Mouse (Mus musculus) regulatory T cell (primary cell): ENCODE results near the gene Vegfb.

Experiments
- in situ Hi-C: fragments of 300-600 bp; cut with MboI, MseI; formaldehyde crosslinking; loops from one replicate; pipeline ENCODE4 v1.15.1; 2025; ENCODE audit warnings: high pct_unique_total_duplicates

Gene Vegfb

DNA sequence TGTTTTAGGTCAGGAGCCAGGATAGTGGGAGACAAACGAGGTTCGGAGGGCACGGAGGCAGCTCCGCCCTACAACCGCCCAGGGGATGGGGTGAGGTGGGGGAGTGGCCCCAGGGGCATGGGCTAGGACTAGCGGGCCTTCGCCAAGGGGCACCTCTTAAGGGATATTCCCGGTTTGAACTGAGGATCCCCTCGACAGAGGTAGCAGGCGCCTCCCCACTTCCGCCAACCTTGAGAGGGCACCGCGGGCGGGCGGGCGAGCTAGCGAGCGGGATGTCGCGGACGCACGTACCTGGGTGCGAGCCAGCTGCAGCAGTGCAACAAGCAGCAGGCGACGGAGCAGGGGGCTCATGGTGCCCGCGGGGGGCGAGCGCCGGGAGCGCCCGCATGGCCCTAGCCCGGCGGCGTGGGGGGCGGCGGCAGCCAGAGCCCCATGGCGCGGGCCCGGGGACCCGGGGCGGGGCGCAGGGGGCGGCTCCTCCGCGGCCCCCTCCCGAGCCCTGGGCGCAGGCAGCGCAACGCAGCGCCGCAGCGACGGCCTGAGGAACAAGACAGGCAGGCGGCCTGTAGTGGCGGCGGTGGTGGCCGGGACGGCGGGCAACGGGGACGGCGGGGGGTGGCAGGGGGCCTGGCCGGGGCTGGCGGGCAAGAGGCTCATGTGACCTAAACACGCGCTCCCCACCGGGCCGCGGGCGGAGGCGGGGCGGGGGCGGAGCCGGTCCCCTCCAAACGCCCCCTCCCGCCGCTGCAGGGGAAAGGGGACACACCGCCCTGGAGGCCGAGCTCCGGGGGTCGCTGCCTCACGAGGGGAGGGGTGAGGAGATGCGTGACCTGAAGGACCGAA lies at the start of gene Vegfb:
Vegfb (minus strand) TSS at position 591 of the 843 bp plus-strand sequence.
- in situ Hi-C loops: no loop called here

GRCm38 (mm10) chr19:7034006-7034405 lies 46.6 kb upstream of the Vegfb start:
- in situ Hi-C loops: loop anchor here (25.0 kb wide), 1 partner anchor 1753 kb away; the partner anchor contains the start of genes Polr2g and Taf6l

DNA sequence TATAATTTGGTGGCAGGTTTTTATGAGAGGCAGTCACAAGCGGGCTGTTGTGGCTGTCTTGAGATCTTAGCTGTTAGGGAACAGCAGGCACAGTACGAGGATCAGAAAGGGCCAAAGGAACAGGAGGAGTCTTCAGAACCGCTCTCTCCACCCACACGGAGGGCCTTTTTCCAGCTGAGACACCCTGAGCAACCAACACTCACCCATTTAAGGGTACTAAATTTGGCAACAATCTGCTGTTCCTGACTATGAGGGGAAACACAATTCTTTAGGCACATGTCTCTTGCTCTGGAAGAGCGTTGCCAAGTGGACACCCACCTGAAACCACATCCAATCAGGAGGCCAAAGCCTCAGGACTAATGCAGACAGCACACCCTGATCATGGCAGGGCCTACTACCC lies 42.1 kb upstream of the Vegfb start:
- in situ Hi-C loops: loop anchor here (10.0 to 25.0 kb wide), 2 partner anchors 1758 to 1875 kb away; partner anchors contain the start of genes Polr2g and Taf6l

GRCm38 (mm10) chr19:7020224-7020641 lies 32.8 kb upstream of the Vegfb start:
- in situ Hi-C loops: loop anchor here (5.0 to 10.0 kb wide), 2 partner anchors 148 to 1885 kb away; no protein-coding TSS in a partner anchor

- in situ Hi-C loops: loop anchor here (5.0 kb wide), 1 partner anchor 82 kb away; no protein-coding TSS in a partner anchor
These were observed 31.7 kb upstream of the Vegfb start, which contains the start of gene Fermt3 for GRCm38 (mm10) chr19:7019191-7019590. TSS of gene Fermt3 (minus strand) at chr19:7019469.

DNA sequence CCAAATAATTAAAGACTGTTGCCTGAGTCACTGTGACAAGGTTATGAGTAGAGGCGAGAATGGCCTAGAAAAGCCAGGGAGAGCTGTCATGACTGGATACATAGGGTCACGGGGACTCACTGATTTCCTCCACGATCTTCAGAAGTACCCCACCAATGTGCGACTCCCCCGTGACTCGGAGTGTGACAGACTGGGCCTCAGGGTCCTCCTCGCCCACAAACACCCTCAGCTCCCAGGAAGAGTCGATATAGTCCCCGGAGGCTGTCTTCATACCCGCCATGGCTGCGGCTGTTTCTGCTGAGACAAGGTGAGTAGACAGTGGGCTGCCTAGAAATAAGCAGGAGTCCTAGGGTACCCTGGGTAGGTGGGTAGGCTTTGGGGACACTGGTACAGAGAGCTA lies 31.1 kb upstream of the Vegfb start:
- in situ Hi-C loops: loop anchor here (5.0 kb wide), 1 partner anchor 81 kb away; no protein-coding TSS in a partner anchor

GRCm38 (mm10) chr19:7017541-7018457 lies 30.3 kb upstream of the Vegfb start:
- in situ Hi-C loops: loop anchor here (5.0 kb wide), 1 partner anchor 80 kb away; no protein-coding TSS in a partner anchor

DNA sequence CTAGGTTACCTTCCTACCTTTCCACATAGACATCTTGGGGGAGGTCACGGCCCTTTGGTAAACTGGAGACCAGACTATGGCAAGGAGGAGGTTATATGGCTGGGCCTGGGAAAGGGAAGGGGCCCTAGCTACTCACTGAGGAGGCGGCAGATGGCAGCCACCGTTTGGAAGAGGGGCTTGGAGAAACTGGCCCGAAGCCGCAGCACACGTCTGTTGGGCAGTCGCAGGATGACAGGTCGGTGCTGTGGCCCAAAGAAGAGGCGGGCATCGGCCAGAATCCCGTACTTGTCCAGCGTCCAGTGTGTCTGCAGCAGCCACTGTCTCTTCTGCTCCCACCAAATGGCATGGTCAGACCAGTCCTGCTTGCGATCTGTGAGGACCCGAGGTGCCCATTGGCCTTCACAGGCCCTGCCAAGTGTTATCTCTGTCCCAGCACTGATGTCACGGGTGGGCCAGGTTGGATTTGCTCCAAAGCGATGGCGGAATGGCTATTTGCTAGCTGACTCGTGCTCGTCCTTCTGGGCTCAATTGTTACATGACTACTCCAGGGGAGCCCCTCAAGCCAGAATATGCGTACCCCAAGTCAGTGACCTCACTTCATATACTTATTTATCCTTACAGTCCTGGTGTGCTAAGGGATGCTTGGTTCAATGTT lies 27.2 kb upstream of the Vegfb start:
- in situ Hi-C loops: loop anchor here (5.0 kb wide), 1 partner anchor 77 kb away; no protein-coding TSS in a partner anchor

DNA sequence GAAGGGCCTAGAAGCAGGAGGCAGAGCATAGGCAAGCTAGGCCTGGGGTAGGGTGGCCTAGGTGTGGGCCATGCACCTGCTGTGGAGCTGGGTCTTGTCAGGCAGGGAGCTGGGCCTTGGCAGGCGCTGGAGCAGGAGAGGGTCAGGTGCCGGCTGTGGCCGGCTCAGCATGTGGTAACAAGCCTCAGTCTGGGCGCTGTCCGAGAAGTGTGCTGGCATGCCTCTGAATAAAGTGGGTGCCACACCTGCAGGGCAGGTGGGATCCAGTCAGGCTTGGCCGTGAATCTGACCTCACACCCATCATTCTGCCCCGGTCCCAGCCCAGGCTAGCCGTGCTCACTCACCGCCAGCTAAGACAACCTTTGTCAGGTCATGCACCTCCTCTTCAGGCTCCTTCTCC lies 26.5 kb upstream of the Vegfb start:
- in situ Hi-C loops: no loop called here

DNA sequence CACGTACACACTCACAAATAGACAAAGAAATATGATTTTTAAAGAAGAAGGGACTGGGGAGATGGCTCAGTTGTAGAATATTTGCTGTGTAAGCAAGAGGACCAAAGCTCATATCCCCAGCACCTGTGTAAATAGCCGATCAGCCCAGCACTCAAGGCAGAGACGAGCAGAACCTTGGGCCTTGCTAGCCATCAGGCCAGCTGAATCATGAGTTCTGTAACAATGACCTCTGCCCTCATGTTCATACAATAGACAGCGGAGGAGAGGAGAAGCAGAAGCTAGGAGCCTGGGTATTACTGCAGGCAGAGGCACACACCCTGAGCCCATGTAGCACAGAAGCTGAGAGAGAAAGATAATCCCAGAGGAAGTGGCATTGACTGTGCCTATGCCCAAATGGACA lies 25.0 kb upstream of the Vegfb start:
- in situ Hi-C loops: no loop called here

- in situ Hi-C loops: no loop called here
These were observed 19.6 kb upstream of the Vegfb start for GRCm38 (mm10) chr19:7006892-7007593.

DNA sequence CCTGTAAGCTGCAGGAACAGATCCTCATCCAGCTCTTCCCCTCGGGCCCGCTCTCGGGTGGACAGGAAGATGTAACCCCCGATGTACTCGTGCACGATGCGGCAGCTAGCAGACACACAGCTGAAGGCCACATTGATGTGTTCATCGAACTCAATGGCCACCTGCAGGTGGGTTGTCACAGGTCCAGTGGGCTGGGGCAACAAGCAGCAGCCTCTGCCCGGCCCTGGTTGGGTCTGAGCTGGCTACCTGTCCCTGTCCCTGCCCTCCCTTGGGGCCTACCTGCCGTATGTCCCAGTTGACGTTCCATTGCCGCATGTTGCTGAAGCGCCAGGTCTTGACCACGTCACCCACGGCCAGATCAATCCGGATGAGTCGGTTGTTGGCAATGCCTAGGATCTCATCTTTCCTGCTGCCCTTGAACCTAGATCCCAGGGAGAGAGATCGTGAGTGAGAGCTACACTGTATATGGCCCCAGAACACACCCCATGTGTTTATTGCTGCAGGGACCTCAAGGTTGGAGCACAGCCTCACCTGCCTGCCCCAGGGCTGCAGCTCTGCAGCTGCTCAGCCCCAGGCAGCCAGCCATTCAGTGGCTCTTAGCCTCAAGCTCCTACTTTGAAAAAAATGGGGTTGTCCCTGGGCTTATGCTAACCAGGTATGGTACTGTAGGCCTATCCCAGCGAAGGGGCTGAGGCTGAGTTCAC lies 12.1 kb upstream of the Vegfb start:
- in situ Hi-C loops: no loop called here

DNA sequence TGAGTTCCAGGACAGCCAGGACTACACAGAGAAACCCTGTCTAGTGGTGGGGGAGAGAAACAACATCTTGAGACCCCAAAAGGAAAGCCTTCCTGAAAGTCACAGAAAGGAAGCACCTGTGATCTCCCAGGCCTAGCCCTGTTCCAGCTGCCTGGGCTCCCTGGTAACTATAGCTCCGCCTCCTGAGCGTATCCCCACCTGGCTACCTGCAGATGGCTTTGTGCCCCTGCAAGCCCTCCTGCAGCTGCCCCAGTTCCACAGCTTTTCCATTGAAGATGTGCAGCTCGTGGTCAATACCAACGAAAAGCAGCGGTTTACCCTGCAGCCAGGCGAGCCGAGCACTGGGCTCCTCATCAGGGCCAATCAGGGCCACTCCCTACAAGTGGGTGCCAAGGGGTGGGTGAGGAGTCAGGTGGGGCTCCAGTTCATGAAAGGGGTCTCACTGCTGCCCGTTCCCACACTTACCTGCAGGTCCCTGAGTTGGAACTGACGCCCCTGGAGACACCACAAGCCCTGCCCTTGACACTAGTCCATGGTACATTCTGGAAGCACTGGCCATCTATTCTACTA lies 10.4 kb upstream of the Vegfb start:
- in situ Hi-C loops: no loop called here

DNA sequence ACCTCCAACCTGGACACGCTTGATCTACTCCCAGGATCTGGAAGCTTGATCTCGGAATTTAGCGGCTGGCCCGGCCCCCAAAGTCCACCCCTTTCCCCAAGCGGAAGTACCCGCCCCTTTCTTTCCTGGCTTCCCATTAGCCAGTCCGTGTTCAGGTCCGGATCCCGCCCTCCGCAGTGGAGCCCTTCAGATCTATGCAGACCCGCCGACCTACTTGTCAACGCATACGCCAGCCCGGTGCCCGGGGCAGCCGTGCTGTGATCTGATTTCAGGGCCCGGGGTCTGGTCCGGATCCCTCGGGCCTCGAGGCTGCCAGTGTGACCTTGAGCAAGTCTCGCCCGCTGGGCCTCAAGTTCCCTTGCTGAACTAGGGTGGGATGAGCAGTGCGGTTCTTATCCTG lies 8.6 kb upstream of the Vegfb start, which contains the start of the genes Nudt22 and Trpt1:
Nudt22 (minus strand) TSS at position 112 of the 400 bp plus-strand sequence.
Trpt1 (plus strand) TSS at position 126 of the 400 bp plus-strand sequence.
- in situ Hi-C loops: no loop called here

DNA sequence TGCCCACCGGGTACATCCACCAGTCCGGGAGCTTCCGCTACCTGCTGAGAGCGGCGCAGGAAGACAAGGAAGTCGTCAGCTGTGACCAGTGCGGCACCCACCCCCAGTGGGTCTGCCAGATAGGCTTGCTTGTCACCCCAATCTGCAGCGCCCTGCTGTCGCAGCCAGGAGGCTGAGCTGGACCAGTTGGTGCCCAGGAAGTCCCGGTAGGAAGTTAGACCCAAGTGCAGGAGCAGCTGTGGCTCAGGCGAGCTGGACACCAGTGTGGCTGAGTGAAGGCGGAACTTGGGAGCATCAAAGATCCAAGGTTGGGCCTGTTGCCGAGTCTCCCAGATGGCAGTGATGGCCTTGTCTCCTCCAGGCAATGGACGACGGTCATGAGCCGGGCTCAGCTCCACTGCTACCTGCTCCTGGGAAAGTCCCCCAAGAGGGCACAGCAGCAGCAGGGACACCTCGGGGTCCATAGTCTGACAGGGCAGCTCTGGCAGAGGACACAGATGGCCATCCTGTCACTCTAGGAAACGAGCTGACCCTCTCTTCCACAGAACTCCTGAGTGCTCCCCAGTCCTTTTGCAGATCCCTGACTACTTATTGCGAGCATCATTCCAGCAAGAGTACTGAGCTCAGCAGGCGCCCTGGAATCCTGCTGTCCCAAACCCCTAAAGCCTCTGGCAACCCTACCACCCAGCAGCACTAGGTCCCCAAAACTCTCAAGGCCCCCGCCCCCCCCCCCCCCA lies 8.0 kb upstream of the Vegfb start:
- in situ Hi-C loops: no loop called here

GRCm38 (mm10) chr19:6994489-6994888 lies 7.0 kb upstream of the Vegfb start:
- in situ Hi-C loops: no loop called here

GRCm38 (mm10) chr19:6994002-6994401 lies 6.6 kb upstream of the Vegfb start:
- in situ Hi-C loops: no loop called here

DNA sequence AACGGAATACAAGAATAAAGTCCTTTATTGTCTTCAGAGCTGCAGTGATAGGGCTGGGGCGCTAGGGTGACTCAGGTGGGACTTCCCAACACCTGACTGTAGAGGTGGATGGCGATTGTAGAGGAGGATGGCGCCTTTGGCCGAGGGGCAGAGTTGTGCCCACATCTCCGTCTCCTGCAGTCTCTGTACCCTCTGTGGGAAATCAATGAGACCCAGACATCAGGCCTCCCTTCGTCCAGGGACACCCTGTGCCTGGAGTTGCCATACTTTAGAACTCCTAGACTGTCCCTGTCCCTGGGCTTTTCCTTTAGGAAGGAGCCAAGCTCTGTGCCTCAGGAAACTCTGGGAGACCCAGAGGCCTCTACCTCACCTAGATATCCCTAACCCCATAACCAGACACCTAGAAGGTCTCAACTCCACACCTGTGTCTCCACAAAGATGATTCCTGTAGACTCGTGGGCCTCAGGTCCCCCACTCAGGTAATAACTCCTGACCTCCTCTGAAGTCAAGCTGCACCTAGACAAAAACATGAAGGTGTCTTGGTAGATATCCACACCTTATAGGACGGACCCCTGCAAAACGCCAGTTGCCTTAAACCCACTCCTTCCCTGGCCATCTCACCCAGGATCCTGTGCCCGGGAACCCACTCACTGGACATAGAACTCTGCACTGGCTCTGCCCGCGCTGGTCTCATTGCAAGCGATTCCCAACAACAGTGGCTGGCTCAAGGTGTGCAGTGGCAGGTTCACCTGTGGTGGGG lies 5.7 kb upstream of the Vegfb start:
- in situ Hi-C loops: no loop called here
